Mouse (Mus musculus): ENCODE results near the gene Vmn1r42. TPM values are rescaled to one million over a fixed set of nuclear protein-coding genes. Genes with fewer than 3 reads are reported as not detected.
"Not testable (repeated sequence)": the region's sequence is repeated elsewhere in the genome, so short reads cannot be mapped to it uniquely, and the experiment has no call there.

Gene Vmn1r42
- not detected in 2 replicates for polyA plus RNA-seq (2012; rRNA removed)

- not testable (repeated sequence) for H3K4me1 ChIP-seq (ENCODE audit: control insufficient read depth, insufficient read depth, insufficient read length, low read length); H3K27ac ChIP-seq (ENCODE audit: insufficient read depth, low read depth, low read length); H3K27me3 ChIP-seq (ENCODE audit: control insufficient read depth, insufficient read depth, low read length); H3K36me3 ChIP-seq (ENCODE audit: control insufficient read depth, insufficient read depth, low read length); H3K4me3 ChIP-seq (ENCODE audit: low read depth, low read length)
- 76% methylated on average over 3 of the region's 3 CpGs for WGBS
These were observed at the start of gene Vmn1r42, which contains the start of gene Vmn1r43 for GRCm38 (mm10) chr6:89876313-89876712. Vmn1r42 (minus strand) TSS chr6:89876413. Vmn1r43 (minus strand) TSS chr6:89876413.

DNA sequence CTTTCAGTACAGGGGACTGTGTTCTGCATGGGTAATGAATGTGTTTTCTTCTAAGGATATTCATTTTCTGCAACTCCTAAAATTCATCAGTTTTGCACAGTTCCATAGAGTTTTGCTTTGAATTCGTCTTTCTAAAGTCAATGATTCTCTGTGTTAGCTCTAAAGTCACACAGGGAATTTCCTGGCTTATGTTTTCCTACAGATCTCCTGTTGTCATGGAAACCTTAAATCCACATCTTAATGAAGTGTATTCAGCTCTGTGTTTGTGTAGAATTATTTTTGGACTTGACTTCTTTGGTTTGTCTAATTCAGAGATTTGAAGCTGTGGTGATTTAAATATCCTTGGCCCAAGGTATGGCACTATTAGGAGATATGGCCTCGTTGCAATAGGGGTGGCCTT lies 7.6 kb upstream of the Vmn1r42 start:
- no peak overlapping the region for H3K27ac ChIP-seq (ENCODE audit: insufficient read depth, low read depth, low read length)
- H3K4me3 ChIP-seq (ENCODE audit: low read depth, low read length): no peak overlapping the region
- no peaks in the 10 kb centered on the region for H3K4me1 ChIP-seq (ENCODE audit: control insufficient read depth, insufficient read depth, insufficient read length, low read length)
- no peaks in the 10 kb centered on the region for H3K27me3 ChIP-seq (ENCODE audit: control insufficient read depth, insufficient read depth, low read length)
- no peaks in the 10 kb centered on the region for H3K36me3 ChIP-seq (ENCODE audit: control insufficient read depth, insufficient read depth, low read length)
- no peak for TF ChIP-seq CTCF (IDR thresholded peaks at IDR 0.05; ENCODE audit: extremely low read depth, insufficient read length, insufficient replicate concordance, low read depth, low read length)
- no peak for TF ChIP-seq POLR2A (IDR thresholded peaks at IDR 0.05; ENCODE audit: low read depth, low read length)
- 42% methylated on average over 2 of the region's 2 CpGs for WGBS

GRCm38 (mm10) chr6:89883360-89883759 lies 7.1 kb upstream of the Vmn1r42 start, which contains the start of gene Vmn1r44:
Vmn1r44 (plus strand) TSS chr6:89883660.
- TF ChIP-seq POLR2A (IDR thresholded peaks at IDR 0.05; ENCODE audit: low read depth, low read length): no peak
- TF ChIP-seq CTCF (IDR thresholded peaks at IDR 0.05; ENCODE audit: extremely low read depth, insufficient read length, insufficient replicate concordance, low read depth, low read length): no peak
- H3K4me1 ChIP-seq (ENCODE audit: control insufficient read depth, insufficient read depth, insufficient read length, low read length): no peaks in the 10 kb centered on the region

GRCm38 (mm10) chr6:89880867-89881266 lies 4.7 kb upstream of the Vmn1r42 start:
- Histone ChIP-seq H3K4me3 (ENCODE audit: low read depth, low read length) (no peak overlapping the region), H3K36me3 (ENCODE audit: control insufficient read depth, insufficient read depth, low read length) (no peaks in the 10 kb centered on the region), H3K27me3 (ENCODE audit: control insufficient read depth, insufficient read depth, low read length) (no peaks in the 10 kb centered on the region), H3K27ac (ENCODE audit: insufficient read depth, low read depth, low read length) (no peak overlapping the region), H3K4me1 (ENCODE audit: control insufficient read depth, insufficient read depth, insufficient read length, low read length) (no peaks in the 10 kb centered on the region)
- TF ChIP-seq CTCF (IDR thresholded peaks at IDR 0.05; ENCODE audit: extremely low read depth, insufficient read length, insufficient replicate concordance, low read depth, low read length): no peak
- no peak for TF ChIP-seq POLR2A (IDR thresholded peaks at IDR 0.05; ENCODE audit: low read depth, low read length)

More at GRCm38 (mm10) chr6:89883360-89883759, 7.1 kb upstream of the Vmn1r42 start, which contains the start of gene Vmn1r44:
- H3K27me3 ChIP-seq (ENCODE audit: control insufficient read depth, insufficient read depth, low read length): no peaks in the 10 kb centered on the region
- 81% methylated on average over 1 of the region's 1 CpGs for WGBS
- no peak within 1 kb of the TSS for H3K4me3 ChIP-seq (ENCODE audit: low read depth, low read length)
- H3K27ac ChIP-seq (ENCODE audit: insufficient read depth, low read depth, low read length): no peak within 1 kb of the TSS
- no peaks in the 10 kb centered on the region for H3K36me3 ChIP-seq (ENCODE audit: control insufficient read depth, insufficient read depth, low read length)

GRCm38 (mm10) chr6:89876963-89877362 lies 750 bp upstream of the Vmn1r42 start:
- no peak overlapping the region for H3K27ac ChIP-seq (ENCODE audit: insufficient read depth, low read depth, low read length)
- no peaks in the 10 kb centered on the region for H3K36me3 ChIP-seq (ENCODE audit: control insufficient read depth, insufficient read depth, low read length)
- WGBS: 78% methylated on average over 2 of the region's 2 CpGs
- no peak overlapping the region for H3K4me3 ChIP-seq (ENCODE audit: low read depth, low read length)
- H3K27me3 ChIP-seq (ENCODE audit: control insufficient read depth, insufficient read depth, low read length): no peaks in the 10 kb centered on the region
- no peaks in the 10 kb centered on the region for H3K4me1 ChIP-seq (ENCODE audit: control insufficient read depth, insufficient read depth, insufficient read length, low read length)
- TF ChIP-seq POLR2A (IDR thresholded peaks at IDR 0.05; ENCODE audit: low read depth, low read length): no peak
- TF ChIP-seq CTCF (IDR thresholded peaks at IDR 0.05; ENCODE audit: extremely low read depth, insufficient read length, insufficient replicate concordance, low read depth, low read length): no peak

DNA sequence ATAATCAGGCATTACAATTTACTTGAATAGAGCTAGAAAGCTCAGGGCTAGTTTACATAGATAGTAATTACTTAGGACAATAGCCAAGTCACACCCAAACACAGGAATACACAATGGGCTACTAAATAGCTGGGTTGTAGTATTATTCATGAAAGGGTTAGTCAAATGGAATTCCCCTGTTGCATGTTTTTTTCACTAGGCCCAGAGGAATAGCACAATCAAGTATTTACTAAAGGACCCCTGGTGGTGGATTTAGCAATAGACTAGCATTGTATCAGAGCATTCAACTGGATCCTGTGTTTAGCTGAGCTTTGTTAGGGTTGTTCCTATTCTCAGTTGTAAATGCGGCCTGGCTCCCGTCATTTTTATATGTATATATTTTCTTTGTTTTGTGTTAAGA lies 8.2 kb downstream of the Vmn1r42 start:
- no peaks in the 10 kb centered on the region for H3K36me3 ChIP-seq (ENCODE audit: control insufficient read depth, insufficient read depth, low read length)
- no peaks in the 10 kb centered on the region for H3K27me3 ChIP-seq (ENCODE audit: control insufficient read depth, insufficient read depth, low read length)
- H3K4me3 ChIP-seq (ENCODE audit: low read depth, low read length): no peak overlapping the region
- no peak for TF ChIP-seq POLR2A (IDR thresholded peaks at IDR 0.05; ENCODE audit: low read depth, low read length)
- no peak for TF ChIP-seq CTCF (IDR thresholded peaks at IDR 0.05; ENCODE audit: extremely low read depth, insufficient read length, insufficient replicate concordance, low read depth, low read length)
- 93% methylated on average over 2 of the region's 2 CpGs for WGBS
- H3K27ac ChIP-seq (ENCODE audit: insufficient read depth, low read depth, low read length): no peak overlapping the region
- no peaks in the 10 kb centered on the region for H3K4me1 ChIP-seq (ENCODE audit: control insufficient read depth, insufficient read depth, insufficient read length, low read length)

DNA sequence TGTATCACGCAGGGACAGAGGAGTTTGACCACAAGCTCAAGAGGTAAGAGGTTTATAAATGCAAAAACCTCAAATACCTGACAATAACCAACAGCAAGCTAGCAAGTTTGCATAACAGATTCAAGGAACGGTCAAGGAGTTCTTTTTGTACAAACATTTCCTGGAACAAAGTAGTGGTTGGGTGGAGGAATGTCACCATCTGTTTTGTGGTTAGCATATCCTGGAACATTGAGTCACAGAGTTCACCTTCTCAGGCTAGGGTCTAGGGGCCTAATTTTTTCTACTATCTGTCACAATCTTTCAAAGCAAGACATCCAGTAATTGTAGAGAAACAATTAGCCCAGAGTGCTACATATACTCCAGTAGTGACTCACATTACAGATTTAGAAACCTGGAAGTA lies 8.9 kb downstream of the Vmn1r42 start:
- Histone ChIP-seq H3K4me3 (ENCODE audit: low read depth, low read length) (no peak overlapping the region), H3K36me3 (ENCODE audit: control insufficient read depth, insufficient read depth, low read length) (no peaks in the 10 kb centered on the region), H3K27ac (ENCODE audit: insufficient read depth, low read depth, low read length) (no peak overlapping the region), H3K27me3 (ENCODE audit: control insufficient read depth, insufficient read depth, low read length) (no peaks in the 10 kb centered on the region), H3K4me1 (ENCODE audit: control insufficient read depth, insufficient read depth, insufficient read length, low read length) (no peaks in the 10 kb centered on the region)
- 88% methylated on average over 2 of the region's 2 CpGs for WGBS
- TF ChIP-seq POLR2A (IDR thresholded peaks at IDR 0.05; ENCODE audit: low read depth, low read length) (no peak), CTCF (IDR thresholded peaks at IDR 0.05; ENCODE audit: extremely low read depth, insufficient read length, insufficient replicate concordance, low read depth, low read length) (no peak)

GRCm38 (mm10) chr6:89863792-89864191 lies 12.4 kb downstream of the Vmn1r42 start:
- Histone ChIP-seq H3K27me3 (ENCODE audit: control insufficient read depth, insufficient read depth, low read length) (no peaks in the 10 kb centered on the region), H3K36me3 (ENCODE audit: control insufficient read depth, insufficient read depth, low read length) (no peaks in the 10 kb centered on the region), H3K27ac (ENCODE audit: insufficient read depth, low read depth, low read length) (no peak overlapping the region), H3K4me1 (ENCODE audit: control insufficient read depth, insufficient read depth, insufficient read length, low read length) (no peaks in the 10 kb centered on the region), H3K4me3 (ENCODE audit: low read depth, low read length) (no peak overlapping the region)
- 63% methylated on average over 4 of the region's 4 CpGs for WGBS
- TF ChIP-seq CTCF (IDR thresholded peaks at IDR 0.05; ENCODE audit: extremely low read depth, insufficient read length, insufficient replicate concordance, low read depth, low read length) (no peak), POLR2A (IDR thresholded peaks at IDR 0.05; ENCODE audit: low read depth, low read length) (no peak)

Measured in small intestine, adult 2 months (tissue).